Mouse (Mus musculus): ENCODE data around the gene Vgll4.

GRCm38 (mm10) chr6:114838872-114839271 is 130.9 kb downstream of the Vgll4 start:
- TF ChIP-seq POLR2A (IDR thresholded peaks at IDR 0.05; ENCODE audit: low read depth, low read length) = no peak
- TF ChIP-seq CTCF (IDR thresholded peaks at IDR 0.05; ENCODE audit: borderline replicate concordance, insufficient read depth, low read length) = no peak
